Mouse (Mus musculus) G1E (cell line): ENCODE results near the gene Ttc4.

Experiments
- CTCF ChIP-seq: IDR thresholded peaks from 2 replicates; pipeline ENCODE4 v1.5.1; 2012; ENCODE audit warnings: low read depth, low read length, inconsistent platforms, mixed read lengths
- GATA1 ChIP-seq: IDR thresholded peaks from 2 replicates; pipeline ENCODE4 v1.6.1; 2012; ENCODE audit warnings: borderline replicate concordance, low read length, inconsistent platforms, mixed read lengths

- TF ChIP-seq CTCF (no peak), GATA1 (no peak)
These were observed 25.2 kb upstream of the Ttc4 start for GRCm38 (mm10) chr4:106703956-106704355.
